ENCODE assay signal across 20 mouse cellular contexts in genomic region chr6:135428246-135428645, GRCm38 (mm10).
DNase-seq lines count a peak whose midpoint lies in the region; ATAC-seq lines count a peak whose summit lies in the region.
"Had no signal": no experiment of that assay in that cellular context is flagged by ENCODE, and none has a peak within 500 bp of the region (broad histone marks: within the 10 kb centered on the region; RNA-seq: fewer than 3 reads in every experiment).

No protein-coding gene starts in this region.

- ATAC-seq in common myeloid progenitor, adult 5-6 weeks (replicated peaks; ENCODE audit: low read depth, poor library complexity, severe bottlenecking), result peak; percentile 84
- ATAC-seq: activated CD4-positive, CD25-positive, alpha-beta regulatory T cell, adult 4 months; forebrain, embryonic 16.5 days; hindbrain, embryonic 16.5 days; intestine, embryonic 15.5 days had no signal

- DNase-seq in right cerebral cortex, adult 18-20 months, result peak; percentile 18
- no peak for DNase-seq in right cerebral cortex, postnatal 4 days
- DNase-seq in MEL-GATA-1-ER (ENCODE audit: extremely low read depth, low read depth), result peak; percentile 94
- DNase-seq in heart, postnatal 25 days (ENCODE audit: low spot score), result no peak
- DNase-seq in kidney, postnatal 4 days, result no peak
- DNase-seq in kidney, adult 9 months, result no peak
- DNase-seq: adrenal gland, adult 8-10 months; adrenal gland, postnatal 25 days; cerebellum, adult 18-20 months; cerebellum, adult 9-10 months; cerebellum, postnatal 14 days; gastrocnemius, adult 2 months; gastrocnemius, postnatal 14 days; heart, adult 11 months; heart, postnatal 36 days had no signal

- intact Hi-C loops in heart, postnatal 25 days (cut with DNase I), result no loop called here

Comparison
In these comparisons a context has a peak if more than half of its experiments do, and no peak if none do; other contexts are left out.
1. DNase-seq: peak in right cerebral cortex, adult 18-20 months (single experiment) and MEL-GATA-1-ER (single experiment); none in right cerebral cortex, postnatal 4 days (single experiment), heart, postnatal 25 days (single experiment), kidney, postnatal 4 days (0 of 2) and kidney, adult 9 months (single experiment).